Mouse (Mus musculus) lung, postnatal 0 days (tissue): ENCODE data around the gene Gtf3c5.

Experiments used
- CTCF ChIP-seq: IDR thresholded peaks from 2 replicates; pipeline ENCODE4 v1.5.1; 2016; ENCODE audit warnings: antibody characterized with exemption, mild to moderate bottlenecking
- EP300 ChIP-seq: IDR thresholded peaks from 2 replicates; pipeline ENCODE4 v1.6.1; 2016; ENCODE audit warnings: antibody characterized with exemption, mild to moderate bottlenecking, control low read depth

GRCm38 (mm10) chr2:28585043-28585571 is 1.6 kb upstream of the Gtf3c5 start:
- TF ChIP-seq CTCF (peak; percentile 100), EP300 (no peak)
